Mouse (Mus musculus) ES-Bruce4 (cell line): ENCODE data around the gene Plin4.

Experiments used
- CTCF ChIP-seq: IDR thresholded peaks from one replicate; pipeline ENCODE4 v1.8.1; 2011; ENCODE audit warnings: low read depth, low read length
- POLR2A ChIP-seq: IDR thresholded peaks from one replicate; pipeline ENCODE4 v1.8.1; 2011; ENCODE audit warnings: low read length; ENCODE audit not compliant: insufficient read depth

- TF ChIP-seq CTCF (no peak), POLR2A (no peak)
These were observed 1.1 kb downstream of the Plin4 start for GRCm38 (mm10) chr17:56108334-56109044.
